Mouse (Mus musculus): ENCODE results near the gene Hbb-bh1. TPM values are rescaled to one million over a fixed set of nuclear protein-coding genes. Genes with fewer than 3 reads are reported as not detected.
A peak's percentile ranks its signal among the peaks of the same experiment; 100 is the strongest.
"Not testable (repeated sequence)": the region's sequence is repeated elsewhere in the genome, so short reads cannot be mapped to it uniquely, and the experiment has no call there.

Hbb-bh1 gene
- polyA plus RNA-seq, 1 experiment from 2014 or later = 8,898 TPM

- Histone ChIP-seq H3K4me1 (no peaks in the 10 kb centered on the region), H3K36me3 (no peaks in the 10 kb centered on the region), H3K4me3 (no peak overlapping the region), H3K27me3 (ENCODE audit: insufficient read depth, poor library complexity, severe bottlenecking) (no peaks in the 10 kb centered on the region), H3K27ac (peak overlapping the region; percentile 36; the same call in 1 of the 2 replicates), H3K9me3 (no peaks in the 10 kb centered on the region)
- WGBS = 45% methylated on average over 1 of the region's 1 CpGs
- no peak for DNase-seq (ENCODE audit: low spot score)
These were observed 33.2 kb downstream of the Hbb-bh1 start for GRCm38 (mm10) chr7:103809801-103810155.

GRCm38 (mm10) chr7:103808971-103809800, 33.8 kb downstream of the Hbb-bh1 start:
- Histone ChIP-seq H3K9me3 (no peaks in the 10 kb centered on the region), H3K4me3 (no peak overlapping the region), H3K4me1 (no peaks in the 10 kb centered on the region), H3K36me3 (no peaks in the 10 kb centered on the region), H3K27ac (peak overlapping the region; percentile 36; the same call in 1 of the 2 replicates), H3K27me3 (ENCODE audit: insufficient read depth, poor library complexity, severe bottlenecking) (no peaks in the 10 kb centered on the region)
- DNase-seq (ENCODE audit: low spot score) = no peak
- 27% methylated on average over 5 of the region's 5 CpGs for WGBS

GRCm38 (mm10) chr7:103808120-103808519, 34.8 kb downstream of the Hbb-bh1 start:
- not testable (repeated sequence) for H3K4me3 ChIP-seq; DNase-seq (ENCODE audit: low spot score); H3K27ac ChIP-seq; H3K4me1 ChIP-seq; H3K27me3 ChIP-seq (ENCODE audit: insufficient read depth, poor library complexity, severe bottlenecking); H3K9me3 ChIP-seq; H3K36me3 ChIP-seq
- 71% methylated on average over 2 of the region's 2 CpGs for WGBS

- Histone ChIP-seq H3K4me1 (no peaks in the 10 kb centered on the region), H3K27ac (no peak overlapping the region), H3K36me3 (no peaks in the 10 kb centered on the region), H3K27me3 (ENCODE audit: insufficient read depth, poor library complexity, severe bottlenecking) (no peaks in the 10 kb centered on the region), H3K9me3 (no peaks in the 10 kb centered on the region), H3K4me3 (no peak overlapping the region)
- DNase-seq (ENCODE audit: low spot score) = no peak
- WGBS = 70% methylated on average over 1 of the region's 1 CpGs
These were observed 36.1 kb downstream of the Hbb-bh1 start for GRCm38 (mm10) chr7:103806856-103807255.

- no peaks in the 10 kb centered on the region for H3K27me3 ChIP-seq (ENCODE audit: insufficient read depth, poor library complexity, severe bottlenecking)
These were observed 50.1 kb downstream of the Hbb-bh1 start for GRCm38 (mm10) chr7:103792669-103793388.

GRCm38 (mm10) chr7:103791721-103792120, 51.2 kb downstream of the Hbb-bh1 start, which contains the start of gene Olfr67:
TSS of gene Olfr67 (minus strand) at chr7:103791821.
- no peak within 1 kb of the TSS for H3K27ac ChIP-seq
- WGBS = 80% methylated on average over 3 of the region's 3 CpGs

More at GRCm38 (mm10) chr7:103792669-103793388, 50.1 kb downstream of the Hbb-bh1 start:
- no peak overlapping the region for H3K27ac ChIP-seq
- no peak overlapping the region for H3K4me3 ChIP-seq
- WGBS = 16% methylated on average over 4 of the region's 4 CpGs
- H3K9me3 ChIP-seq = no peaks in the 10 kb centered on the region
- H3K36me3 ChIP-seq = no peaks in the 10 kb centered on the region
- DNase-seq (ENCODE audit: low spot score) = no peak
- no peaks in the 10 kb centered on the region for H3K4me1 ChIP-seq

More at GRCm38 (mm10) chr7:103791721-103792120, 51.2 kb downstream of the Hbb-bh1 start, which contains the start of gene Olfr67:
- H3K36me3 ChIP-seq = no peaks in the 10 kb centered on the region
- H3K27me3 ChIP-seq (ENCODE audit: insufficient read depth, poor library complexity, severe bottlenecking) = no peaks in the 10 kb centered on the region
- no peak for DNase-seq (ENCODE audit: low spot score)
- H3K4me3 ChIP-seq = no peak within 1 kb of the TSS
- no peaks in the 10 kb centered on the region for H3K9me3 ChIP-seq
- no peaks in the 10 kb centered on the region for H3K4me1 ChIP-seq

Other genes with a start within 250 kb of the Hbb-bh1 start
- not detected in 2 replicates for gene Olfr619, start 242.6 kb downstream of the Hbb-bh1 start, polyA plus RNA-seq (2016; fragmentation: Nextera tagmentation; extraction: Ambion mirVana)
- gene Olfr620, start 230.6 kb downstream of the Hbb-bh1 start, polyA plus RNA-seq (2016; fragmentation: Nextera tagmentation; extraction: Ambion mirVana) = not detected in 2 replicates
- gene Olfr622, start 200.5 kb downstream of the Hbb-bh1 start, polyA plus RNA-seq (2016; fragmentation: Nextera tagmentation; extraction: Ambion mirVana) = not detected in 2 replicates
- gene Olfr623, start 179.5 kb downstream of the Hbb-bh1 start, polyA plus RNA-seq (2016; fragmentation: Nextera tagmentation; extraction: Ambion mirVana) = not detected in 2 replicates
- gene Olfr624, start 172.0 kb downstream of the Hbb-bh1 start, polyA plus RNA-seq (2016; fragmentation: Nextera tagmentation; extraction: Ambion mirVana) = not detected in 2 replicates
- gene Olfr625-ps1, start 160.4 kb downstream of the Hbb-bh1 start, polyA plus RNA-seq (2016; fragmentation: Nextera tagmentation; extraction: Ambion mirVana) = not detected in 2 replicates
- not detected in 2 replicates for gene Olfr243, start 128.5 kb downstream of the Hbb-bh1 start, polyA plus RNA-seq (2016; fragmentation: Nextera tagmentation; extraction: Ambion mirVana)
- not detected in 2 replicates for gene Olfr628, start 112.8 kb downstream of the Hbb-bh1 start, polyA plus RNA-seq (2016; fragmentation: Nextera tagmentation; extraction: Ambion mirVana)
- not detected in 2 replicates for gene Olfr629, start 98.2 kb downstream of the Hbb-bh1 start, polyA plus RNA-seq (2016; fragmentation: Nextera tagmentation; extraction: Ambion mirVana)
- not detected in 2 replicates for gene Olfr630, start 85.8 kb downstream of the Hbb-bh1 start, polyA plus RNA-seq (2016; fragmentation: Nextera tagmentation; extraction: Ambion mirVana)
- not detected in 2 replicates for gene Olfr69, start 71.6 kb downstream of the Hbb-bh1 start, polyA plus RNA-seq (2016; fragmentation: Nextera tagmentation; extraction: Ambion mirVana)
- not detected in 2 replicates for gene Olfr68, start 63.5 kb downstream of the Hbb-bh1 start, polyA plus RNA-seq (2016; fragmentation: Nextera tagmentation; extraction: Ambion mirVana)
- not detected in 2 replicates for gene Olfr67, start 51.3 kb downstream of the Hbb-bh1 start, polyA plus RNA-seq (2016; fragmentation: Nextera tagmentation; extraction: Ambion mirVana)
- gene Hbb-bt, start 29.2 kb downstream of the Hbb-bh1 start, polyA plus RNA-seq (2016; fragmentation: Nextera tagmentation; extraction: Ambion mirVana) = 442 and 979 TPM in 2 replicates
- 173 and 274 TPM in 2 replicates for gene Hbb-bs, start 15.1 kb downstream of the Hbb-bh1 start, polyA plus RNA-seq (2016; fragmentation: Nextera tagmentation; extraction: Ambion mirVana)
- gene Hbb-bh2, start 2.6 kb downstream of the Hbb-bh1 start, polyA plus RNA-seq (2016; fragmentation: Nextera tagmentation; extraction: Ambion mirVana) = 0.28 and 1.2 TPM in 2 replicates
- 17,516 and 23,478 TPM in 2 replicates for gene Hbb-y, start 10.1 kb upstream of the Hbb-bh1 start, polyA plus RNA-seq (2016; fragmentation: Nextera tagmentation; extraction: Ambion mirVana)
- gene Olfr66, start 43.1 kb upstream of the Hbb-bh1 start, polyA plus RNA-seq (2016; fragmentation: Nextera tagmentation; extraction: Ambion mirVana) = not detected in 2 replicates
- gene Olfr64, start 51.3 kb upstream of the Hbb-bh1 start, polyA plus RNA-seq (2016; fragmentation: Nextera tagmentation; extraction: Ambion mirVana) = not detected in 2 replicates
- not detected in 2 replicates for gene Olfr65, start 60.3 kb upstream of the Hbb-bh1 start, polyA plus RNA-seq (2016; fragmentation: Nextera tagmentation; extraction: Ambion mirVana)
- not detected in 2 replicates for gene Olfr631, start 85.7 kb upstream of the Hbb-bh1 start, polyA plus RNA-seq (2016; fragmentation: Nextera tagmentation; extraction: Ambion mirVana)
- gene Olfr632, start 91.2 kb upstream of the Hbb-bh1 start, polyA plus RNA-seq (2016; fragmentation: Nextera tagmentation; extraction: Ambion mirVana) = not detected in 2 replicates
- gene Olfr633, start 101.3 kb upstream of the Hbb-bh1 start, polyA plus RNA-seq (2016; fragmentation: Nextera tagmentation; extraction: Ambion mirVana) = not detected in 2 replicates
- gene Olfr635, start 128.0 kb upstream of the Hbb-bh1 start, polyA plus RNA-seq (2016; fragmentation: Nextera tagmentation; extraction: Ambion mirVana) = not detected in 2 replicates
- gene Olfr638, start 155.6 kb upstream of the Hbb-bh1 start, polyA plus RNA-seq (2016; fragmentation: Nextera tagmentation; extraction: Ambion mirVana) = not detected in 2 replicates
- gene Olfr639, start 174.1 kb upstream of the Hbb-bh1 start, polyA plus RNA-seq (2016; fragmentation: Nextera tagmentation; extraction: Ambion mirVana) = not detected in 2 replicates
- not detected in 2 replicates for gene Olfr640, start 182.4 kb upstream of the Hbb-bh1 start, polyA plus RNA-seq (2016; fragmentation: Nextera tagmentation; extraction: Ambion mirVana)
- gene Olfr641, start 192.3 kb upstream of the Hbb-bh1 start, polyA plus RNA-seq (2016; fragmentation: Nextera tagmentation; extraction: Ambion mirVana) = not detected in 2 replicates
- not detected in 2 replicates for gene Olfr642, start 209.5 kb upstream of the Hbb-bh1 start, polyA plus RNA-seq (2016; fragmentation: Nextera tagmentation; extraction: Ambion mirVana)
- not detected in 2 replicates for gene 4930516K23Rik, start 218.3 kb upstream of the Hbb-bh1 start, polyA plus RNA-seq (2016; fragmentation: Nextera tagmentation; extraction: Ambion mirVana)
- gene Olfr644, start 228.7 kb upstream of the Hbb-bh1 start, polyA plus RNA-seq (2016; fragmentation: Nextera tagmentation; extraction: Ambion mirVana) = not detected in 2 replicates
- not detected in 2 replicates for gene Olfr645, start 242.3 kb upstream of the Hbb-bh1 start, polyA plus RNA-seq (2016; fragmentation: Nextera tagmentation; extraction: Ambion mirVana)

Data from heart, embryonic 10.5 days (tissue).